Mouse (Mus musculus) layer of hippocampus, adult 2 months (tissue): Measurements from ENCODE around the gene Prph. TPM values are rescaled to one million over a fixed set of nuclear protein-coding genes. Genes with fewer than 3 reads are reported as not detected.
"Not testable (repeated sequence)": the region's sequence is repeated elsewhere in the genome, so short reads cannot be mapped to it uniquely, and the experiment has no call there.

Experiments
- DNase-seq, 2 experiments: peaks; one replicate each; pipeline ENCODE4 v3.0.0; 2022; ENCODE audit warnings: low spot score in 2 of 2
- H3K27ac ChIP-seq: fragments of 200-600 bp; 2 replicates; pipeline ENCODE4 v1.8.1; 2022
- H3K4me3 ChIP-seq: fragments of 200-600 bp; 2 replicates; pipeline ENCODE4 v1.8.1; 2022; ENCODE audit warnings: mild to moderate bottlenecking
- CTCF ChIP-seq: fragments of 200-600 bp; conservative IDR thresholded peaks from 2 replicates; pipeline ENCODE4 v1.8.1; 2022; ENCODE audit warnings: antibody characterized with exemption, mild to moderate bottlenecking, moderate library complexity
- total RNA-seq, 2 experiments: library from RNA; stranded (reverse); gene quantifications; 2 replicates each; pipeline ENCODE4 v1.2.3; 2021

Gene Prph
- total RNA-seq, 2 experiments from 2014 or later = 0.67 to 0.83 TPM

- Histone ChIP-seq H3K4me3 (no peak overlapping the region), H3K27ac (no peak overlapping the region)
- TF ChIP-seq CTCF = peak; percentile 53
- no peak for DNase-seq
Measured at GRCm38 (mm10) chr15:99071988-99072387, 17.0 kb downstream of the Prph start.

GRCm38 (mm10) chr15:99074019-99074599 lies 19.1 kb downstream of the Prph start, which contains the start of gene Troap:
Troap (plus strand) TSS chr15:99074575.
- peak within 1 kb of the TSS; percentile 99 for H3K27ac ChIP-seq
- TF ChIP-seq CTCF = no peak
- peak within 1 kb of the TSS; percentile 75 for H3K4me3 ChIP-seq
- no peak for DNase-seq

DNA sequence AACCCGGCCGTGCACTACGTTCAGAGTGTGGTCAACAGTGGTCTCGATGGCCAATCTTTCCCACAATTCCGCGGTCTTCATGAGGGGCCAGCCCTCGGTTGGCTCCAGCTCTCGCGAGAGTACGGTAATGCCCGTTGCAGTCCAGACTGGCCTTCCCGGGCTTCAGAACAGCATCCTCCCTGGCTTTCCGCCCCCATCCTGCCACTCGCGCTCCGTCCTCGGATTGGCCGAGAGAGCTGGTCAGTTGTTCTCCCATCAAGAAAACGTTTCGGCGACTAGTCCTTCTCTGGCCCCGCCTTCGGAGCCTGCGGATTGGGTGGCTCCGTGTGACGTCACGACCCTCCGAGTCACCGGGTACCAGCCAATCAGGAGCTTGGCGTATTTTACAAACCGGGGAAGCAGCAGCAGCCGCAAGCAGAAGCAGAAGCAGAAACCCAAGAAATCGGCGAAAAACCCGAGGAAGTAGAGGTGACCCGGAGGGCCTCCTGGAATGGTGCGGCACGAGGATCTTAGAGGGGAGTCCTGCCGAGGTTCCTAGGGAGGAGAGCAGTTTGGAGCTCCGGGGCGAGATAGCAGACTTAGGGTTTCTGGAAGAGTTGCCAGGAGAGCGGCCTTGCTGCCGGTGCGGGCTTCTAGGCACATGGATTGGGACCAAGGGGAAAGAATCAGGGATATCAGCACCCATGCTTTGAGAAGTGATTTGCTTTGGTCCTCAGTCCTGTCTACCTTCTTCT lies 19.8 kb downstream of the Prph start:
- peak overlapping the region; percentile 75 for H3K4me3 ChIP-seq
- peak; percentile 97 to 98 for DNase-seq
- H3K27ac ChIP-seq = peak overlapping the region; percentile 99
- no peak; the same call in 1 of the 2 replicates for TF ChIP-seq CTCF

DNA sequence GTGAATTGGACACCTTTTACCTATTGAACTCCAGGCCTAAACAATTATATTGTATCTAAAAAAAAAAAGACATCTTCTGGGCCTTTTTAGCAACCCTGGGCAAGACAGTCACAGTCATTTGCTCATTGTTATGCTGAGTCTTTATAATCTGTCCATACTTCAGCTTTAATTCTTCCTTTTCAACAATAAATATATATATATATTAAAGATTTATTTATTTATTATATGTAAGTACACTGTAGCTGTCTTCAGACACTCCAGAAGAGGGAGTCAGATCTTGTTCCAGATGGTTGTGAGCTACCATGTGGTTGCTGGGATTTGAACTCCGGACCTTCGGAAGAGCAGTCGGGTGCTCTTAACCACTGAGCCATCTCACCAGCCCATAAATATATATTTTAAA lies 21.0 kb downstream of the Prph start:
- not testable (repeated sequence) for H3K4me3 ChIP-seq, DNase-seq, H3K27ac ChIP-seq

- Histone ChIP-seq H3K4me3 (no peak overlapping the region), H3K27ac (no peak overlapping the region)
- TF ChIP-seq CTCF = no peak
- DNase-seq = no peak
Measured at GRCm38 (mm10) chr15:99078181-99078910, 23.4 kb downstream of the Prph start.

- no peak overlapping the region for H3K27ac ChIP-seq
- no peak overlapping the region for H3K4me3 ChIP-seq
- DNase-seq = no peak
- TF ChIP-seq CTCF = peak; percentile 52
Measured at GRCm38 (mm10) chr15:99079804-99080203, 24.8 kb downstream of the Prph start.

DNA sequence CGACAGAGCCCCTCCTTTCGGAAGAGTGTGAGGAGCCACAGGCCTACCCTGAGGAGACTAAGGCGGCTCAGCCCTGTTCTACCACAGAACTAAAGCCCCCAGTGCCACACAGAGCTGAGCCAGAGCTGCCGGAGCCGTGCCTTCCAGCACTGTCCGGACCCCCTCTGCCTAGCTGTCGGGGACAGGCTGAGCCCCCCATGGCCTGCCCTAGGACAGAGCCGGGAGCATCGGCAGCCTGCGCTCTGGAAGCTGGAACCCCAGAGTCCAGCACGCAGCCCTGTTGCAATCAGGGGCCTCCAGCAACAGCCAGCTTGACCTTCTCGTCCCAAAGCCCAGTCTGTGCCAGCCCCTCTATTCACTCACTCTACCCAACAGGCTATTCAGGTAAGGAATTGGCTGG lies 27.3 kb downstream of the Prph start:
- no peak for DNase-seq
- no peak for TF ChIP-seq CTCF
- Histone ChIP-seq H3K4me3 (no peak overlapping the region), H3K27ac (no peak overlapping the region)

- Histone ChIP-seq H3K4me3 (no peak overlapping the region), H3K27ac (no peak overlapping the region)
- TF ChIP-seq CTCF = no peak
- DNase-seq = no peak
Measured at GRCm38 (mm10) chr15:99082840-99083239, 27.9 kb downstream of the Prph start.

DNA sequence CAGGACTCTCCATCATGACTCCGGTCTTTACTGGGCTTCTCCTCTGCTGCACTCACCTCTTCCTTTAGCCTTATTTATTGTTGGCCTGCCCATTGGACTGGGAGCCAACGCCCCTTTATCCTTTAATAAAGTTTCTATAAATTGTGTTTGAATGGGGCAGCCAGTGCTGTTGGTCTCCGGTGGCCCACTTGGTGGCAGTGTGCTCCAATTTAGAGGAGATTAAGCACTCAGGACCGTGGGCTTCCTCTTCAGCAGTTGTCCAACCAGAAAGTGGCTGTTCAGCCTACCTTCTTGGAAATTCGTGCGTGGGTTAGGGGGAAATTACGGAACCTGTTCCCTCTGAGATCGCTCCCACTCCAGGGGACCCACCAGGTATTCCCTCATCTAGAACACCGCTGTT lies 28.3 kb downstream of the Prph start:
- DNase-seq = peak in 1 of 2 experiments; percentile 65
- TF ChIP-seq CTCF = peak; percentile 87
- Histone ChIP-seq H3K27ac (no peak overlapping the region), H3K4me3 (no peak overlapping the region)

GRCm38 (mm10) chr15:99083867-99084557 lies 29.0 kb downstream of the Prph start:
- DNase-seq = no peak
- Histone ChIP-seq H3K27ac (no peak overlapping the region), H3K4me3 (no peak overlapping the region)
- no peak for TF ChIP-seq CTCF

GRCm38 (mm10) chr15:99084618-99085017 lies 29.6 kb downstream of the Prph start:
- no peak for TF ChIP-seq CTCF
- Histone ChIP-seq H3K27ac (no peak overlapping the region), H3K4me3 (no peak overlapping the region)
- DNase-seq = no peak

DNA sequence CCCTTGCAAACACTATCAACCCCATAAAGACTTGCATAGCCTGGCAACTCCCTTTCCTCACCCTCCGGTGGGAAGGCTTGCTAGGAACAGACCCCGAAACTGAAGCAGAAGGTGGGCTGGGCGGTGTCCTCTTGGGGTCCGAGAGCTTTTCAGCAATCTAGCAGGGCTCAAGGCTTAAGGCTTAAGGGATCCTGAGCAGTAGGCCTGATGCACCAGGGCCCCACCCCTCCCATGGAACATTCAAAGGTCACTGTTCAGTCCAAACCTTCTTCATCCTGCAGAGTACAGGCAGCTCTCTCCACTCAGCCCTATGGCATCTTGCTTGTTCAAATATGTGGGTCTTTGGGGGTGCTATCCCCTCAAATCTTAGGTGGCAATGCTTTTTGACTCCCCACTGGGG lies 31.0 kb downstream of the Prph start:
- no peak overlapping the region for H3K4me3 ChIP-seq
- DNase-seq = no peak
- TF ChIP-seq CTCF = no peak
- H3K27ac ChIP-seq = no peak overlapping the region
